Mouse (Mus musculus): ENCODE measurements at regions not wholly inside any gene's neighbourhood (a gene's known extent, or its start where the extent isn't known, plus 50 kb on each side); places are given as distances from the start of the nearest gene placed in this dataset.

DNA sequence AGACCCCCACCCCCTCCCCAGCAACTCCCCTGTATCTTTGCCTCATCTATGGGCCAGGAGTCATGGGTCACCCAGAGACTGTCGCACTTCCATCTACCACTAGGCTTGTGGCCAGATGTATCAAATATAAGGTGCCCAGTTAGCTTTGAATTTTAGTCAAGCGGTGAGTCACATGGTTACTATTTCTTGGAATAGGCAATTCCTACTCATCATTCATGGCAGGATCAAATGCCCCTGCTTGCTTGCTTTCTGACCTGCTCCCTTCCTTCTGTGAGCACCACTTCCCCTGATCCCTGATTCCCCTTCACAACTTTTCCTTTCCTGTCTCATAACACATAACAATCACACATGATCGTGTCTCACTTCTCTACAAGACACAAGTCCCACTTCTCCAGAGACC, 288.2 kb upstream of the Jarid2 start:
- H3K4me1 ChIP-seq = no peaks in the 10 kb centered on the region
- WGBS = 94% methylated on average over 3 of the region's 3 CpGs

DNA sequence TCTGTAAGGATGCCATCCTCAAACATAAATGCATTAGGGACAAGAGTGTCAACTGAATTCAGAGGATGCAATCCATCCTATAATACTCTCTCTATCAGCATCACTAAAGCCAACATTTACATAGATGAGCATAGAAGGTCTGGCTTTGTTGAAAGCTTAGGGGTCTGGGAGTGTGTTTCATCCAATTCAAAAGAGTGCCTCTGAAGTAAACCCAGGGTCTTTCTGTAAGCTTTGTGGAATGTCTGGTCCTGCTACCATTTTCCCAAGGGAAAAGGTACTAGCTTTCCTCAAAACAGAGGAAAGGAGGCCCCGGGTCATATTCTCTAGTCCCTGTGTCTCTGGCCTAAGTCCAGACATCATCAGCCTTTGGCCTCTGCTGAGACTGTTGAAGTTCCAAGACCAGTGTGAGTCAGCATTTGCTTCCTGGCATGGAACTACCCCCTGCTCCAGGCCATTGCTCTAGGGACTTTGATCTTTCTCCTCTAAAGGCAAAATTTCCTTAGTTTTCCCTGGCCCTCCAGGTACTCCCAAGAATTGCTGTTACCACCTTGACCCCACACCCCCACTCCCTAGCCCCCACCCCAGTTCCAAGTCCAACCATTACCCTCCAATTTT, 280.0 kb upstream of the Jarid2 start:
- H3K9me3 ChIP-seq = peaks cover 8% of the 10 kb centered on the region; the same call in 1 of the 2 replicates
- no peaks in the 10 kb centered on the region for H3K27me3 ChIP-seq
- no peak overlapping the region for H3K4me2 ChIP-seq (replicated peaks)
- no peak for ATAC-seq (ENCODE audit: low FRiP score, low read depth)
- 82% methylated on average over 1 of the region's 1 CpGs for WGBS
- no peak overlapping the region for H3K9ac ChIP-seq (replicated peaks)
- H3K36me3 ChIP-seq = no peaks in the 10 kb centered on the region
- no peak overlapping the region for H3K27ac ChIP-seq (replicated peaks)
- no peak overlapping the region for H3K4me3 ChIP-seq
- peaks cover 11% of the 10 kb centered on the region for H3K4me1 ChIP-seq

More for the DNA sequence above, 288.2 kb upstream of the Jarid2 start:
- Histone ChIP-seq H3K9ac (replicated peaks) (no peak overlapping the region), H3K4me2 (replicated peaks) (no peak overlapping the region), H3K4me3 (no peak overlapping the region), H3K27ac (replicated peaks) (no peak overlapping the region), H3K9me3 (no peaks in the 10 kb centered on the region), H3K36me3 (no peaks in the 10 kb centered on the region), H3K27me3 (no peaks in the 10 kb centered on the region)
- ATAC-seq (ENCODE audit: low FRiP score, low read depth) = no peak

GRCm38 (mm10) chr13:44451224-44451623, 278.1 kb upstream of the Jarid2 start:
- no peak overlapping the region for H3K4me2 ChIP-seq (replicated peaks)
- H3K9me3 ChIP-seq = peaks cover 8% of the 10 kb centered on the region; the same call in 1 of the 2 replicates
- no peaks in the 10 kb centered on the region for H3K27me3 ChIP-seq
- no peak for ATAC-seq (ENCODE audit: low FRiP score, low read depth)
- H3K4me3 ChIP-seq = no peak overlapping the region
- H3K27ac ChIP-seq (replicated peaks) = no peak overlapping the region
- H3K9ac ChIP-seq (replicated peaks) = no peak overlapping the region
- peaks cover 12% of the 10 kb centered on the region for H3K4me1 ChIP-seq
- no peaks in the 10 kb centered on the region for H3K36me3 ChIP-seq
- 90% methylated on average over 5 of the region's 5 CpGs for WGBS

DNA sequence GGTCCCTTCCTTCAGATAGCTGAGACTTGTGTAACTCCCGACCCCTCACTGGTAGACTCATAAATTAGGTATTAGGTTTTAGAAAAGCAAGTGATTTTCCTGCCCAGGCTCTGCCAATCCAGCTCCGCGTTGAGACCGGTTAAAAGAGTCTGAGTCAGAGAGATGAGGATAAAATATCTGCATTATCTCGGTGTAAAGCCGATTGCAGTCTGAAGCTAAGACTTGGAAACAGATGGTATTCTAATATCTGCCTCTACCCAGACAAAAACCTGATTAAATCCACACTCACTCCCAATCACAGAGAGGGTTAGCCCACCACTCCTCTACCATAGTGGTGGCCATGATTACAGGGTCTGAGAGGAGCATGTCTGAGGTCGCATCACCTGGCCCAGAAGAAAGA, 276.1 kb upstream of the Jarid2 start:
- Histone ChIP-seq H3K4me1 (peaks cover 12% of the 10 kb centered on the region), H3K4me3 (no peak overlapping the region), H3K27me3 (no peaks in the 10 kb centered on the region), H3K9ac (replicated peaks) (no peak overlapping the region), H3K36me3 (no peaks in the 10 kb centered on the region), H3K9me3 (peaks cover 6% of the 10 kb centered on the region; the same call in 1 of the 2 replicates), H3K27ac (replicated peaks) (no peak overlapping the region), H3K4me2 (replicated peaks) (no peak overlapping the region)
- no peak for ATAC-seq (ENCODE audit: low FRiP score, low read depth)
- WGBS = 68% methylated on average over 7 of the region's 7 CpGs

- Histone ChIP-seq H3K9ac (replicated peaks) (no peak overlapping the region), H3K27ac (replicated peaks) (no peak overlapping the region), H3K4me2 (replicated peaks) (no peak overlapping the region), H3K27me3 (no peaks in the 10 kb centered on the region), H3K9me3 (peaks cover 3% of the 10 kb centered on the region; the same call in 1 of the 2 replicates), H3K36me3 (no peaks in the 10 kb centered on the region), H3K4me3 (no peak overlapping the region), H3K4me1 (peaks cover 16% of the 10 kb centered on the region)
- no peak for ATAC-seq (ENCODE audit: low FRiP score, low read depth)
- WGBS = 49% methylated on average over 9 of the region's 9 CpGs
Measured at GRCm38 (mm10) chr13:44454136-44454535, 275.1 kb upstream of the Jarid2 start.

- H3K4me1 ChIP-seq = peaks cover 16% of the 10 kb centered on the region
- WGBS = 50% methylated on average over 5 of the region's 5 CpGs
- no peak overlapping the region for H3K27ac ChIP-seq (replicated peaks)
- H3K9ac ChIP-seq (replicated peaks) = no peak overlapping the region
- no peak overlapping the region for H3K4me3 ChIP-seq
- H3K36me3 ChIP-seq = no peaks in the 10 kb centered on the region
- no peaks in the 10 kb centered on the region for H3K27me3 ChIP-seq
- no peak for ATAC-seq (ENCODE audit: low FRiP score, low read depth)
- no peak overlapping the region for H3K4me2 ChIP-seq (replicated peaks)
- no peaks in the 10 kb centered on the region; the same call in 1 of the 2 replicates for H3K9me3 ChIP-seq
Measured at GRCm38 (mm10) chr13:44455193-44455592, 274.1 kb upstream of the Jarid2 start.

GRCm38 (mm10) chr13:44458744-44459143, 270.5 kb upstream of the Jarid2 start:
- H3K27ac ChIP-seq (replicated peaks) = no peak overlapping the region
- H3K4me1 ChIP-seq = peaks cover 11% of the 10 kb centered on the region
- 0 out of 2 replicates have a peak, but pooled peaks cover 4% of the 10 kb centered on the region for H3K9me3 ChIP-seq
- 32% methylated on average over 3 of the region's 3 CpGs for WGBS
- peaks cover 3% of the 10 kb centered on the region; the same call in 1 of the 2 replicates for H3K27me3 ChIP-seq
- no peak overlapping the region for H3K4me2 ChIP-seq (replicated peaks)
- no peaks in the 10 kb centered on the region for H3K36me3 ChIP-seq
- no peak overlapping the region for H3K9ac ChIP-seq (replicated peaks)
- H3K4me3 ChIP-seq = no peak overlapping the region
- ATAC-seq (ENCODE audit: low FRiP score, low read depth) = no peak

DNA sequence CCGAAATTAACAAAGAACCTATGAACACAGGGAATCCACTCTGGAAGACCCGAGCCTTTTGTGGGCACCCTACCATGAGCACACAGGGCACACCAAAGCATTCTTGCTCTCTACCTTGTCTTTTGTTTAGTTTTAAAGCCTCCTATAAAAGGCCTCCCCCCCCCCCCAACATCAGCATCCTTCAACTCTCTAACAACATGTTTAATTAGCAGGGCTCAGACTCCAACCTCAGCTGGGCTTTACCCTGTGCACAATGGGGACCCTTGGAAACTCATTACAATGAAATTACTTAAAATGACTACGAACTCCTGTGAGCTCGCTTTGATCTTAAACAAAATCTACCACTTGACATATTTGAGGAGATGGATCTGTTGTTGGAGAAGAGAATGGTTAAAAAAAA, 270.1 kb upstream of the Jarid2 start:
- H3K4me3 ChIP-seq = no peak overlapping the region
- no peaks in the 10 kb centered on the region for H3K36me3 ChIP-seq
- 18% methylated on average over 4 of the region's 4 CpGs for WGBS
- peaks cover 7% of the 10 kb centered on the region for H3K4me1 ChIP-seq
- H3K9me3 ChIP-seq = 0 out of 2 replicates have a peak, but pooled peaks cover 4% of the 10 kb centered on the region
- peaks cover 4% of the 10 kb centered on the region; the same call in 1 of the 2 replicates for H3K27me3 ChIP-seq
- H3K27ac ChIP-seq (replicated peaks) = no peak overlapping the region
- no peak for ATAC-seq (ENCODE audit: low FRiP score, low read depth)
- no peak overlapping the region for H3K4me2 ChIP-seq (replicated peaks)
- H3K9ac ChIP-seq (replicated peaks) = no peak overlapping the region

- Histone ChIP-seq H3K4me2 (replicated peaks) (no peak overlapping the region), H3K4me1 (peaks cover 5% of the 10 kb centered on the region; the same call in 1 of the 2 replicates), H3K27ac (replicated peaks) (no peak overlapping the region), H3K36me3 (no peaks in the 10 kb centered on the region), H3K9me3 (0 out of 2 replicates have a peak, but pooled peaks cover 4% of the 10 kb centered on the region), H3K27me3 (peaks cover 7% of the 10 kb centered on the region; the same call in 1 of the 2 replicates), H3K9ac (replicated peaks) (no peak overlapping the region), H3K4me3 (no peak overlapping the region)
- WGBS = 96% methylated on average over 4 of the region's 4 CpGs
- no peak for ATAC-seq (ENCODE audit: low FRiP score, low read depth)
Measured at GRCm38 (mm10) chr13:44463675-44464074, 265.6 kb upstream of the Jarid2 start.

DNA sequence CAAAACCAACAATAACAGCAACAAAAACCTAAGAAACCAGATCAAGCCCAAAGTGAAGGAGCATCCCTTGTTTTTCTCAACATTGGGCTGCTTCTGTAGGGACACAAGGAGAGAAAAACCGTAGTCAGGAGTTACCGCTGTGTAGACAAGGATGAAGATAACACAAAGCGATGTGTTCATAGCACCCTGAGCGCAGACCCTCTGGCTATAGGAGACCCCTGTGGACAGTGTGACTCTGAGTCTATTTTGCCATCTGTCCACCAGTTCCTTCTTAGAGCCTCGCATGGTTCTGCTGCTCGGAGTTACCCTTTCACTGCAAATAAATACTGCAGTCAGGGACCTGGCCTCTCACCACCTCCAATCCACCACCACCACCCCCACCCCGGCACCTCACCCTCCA, 263.7 kb upstream of the Jarid2 start:
- 80% methylated on average over 7 of the region's 7 CpGs for WGBS

DNA sequence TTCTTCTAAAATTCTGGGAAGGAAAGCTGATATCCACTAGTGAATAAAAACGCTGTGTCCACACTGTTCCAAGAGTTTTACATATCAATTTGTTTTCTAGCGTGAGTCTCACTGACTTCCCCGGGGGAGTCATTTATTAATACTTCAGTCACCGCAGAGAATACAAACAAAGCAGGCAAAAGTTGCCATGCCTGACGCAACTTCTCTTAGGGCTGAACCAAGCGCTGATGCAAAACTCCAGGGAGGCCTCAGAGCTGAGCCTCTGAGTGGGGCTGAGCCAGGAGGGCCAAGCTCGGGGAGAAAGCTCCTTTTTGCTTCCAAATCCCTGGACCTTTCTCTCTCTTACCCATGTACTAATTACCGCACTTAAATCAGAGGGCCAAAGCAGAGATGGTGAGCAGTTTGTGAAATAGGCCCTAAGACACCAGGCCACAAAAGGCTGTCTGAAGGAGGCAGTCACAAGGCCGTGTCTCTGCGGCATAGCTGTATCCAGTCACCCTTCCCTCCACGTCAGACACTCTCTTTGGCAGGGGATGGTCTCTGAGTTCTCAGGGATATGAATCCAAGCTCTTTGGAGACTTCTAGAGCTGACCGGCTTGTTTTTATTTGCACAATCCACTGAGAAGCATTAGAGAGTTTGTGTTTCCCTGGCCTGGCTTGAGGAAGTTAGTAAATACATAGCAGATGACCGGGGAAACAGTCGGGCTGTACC, 260.2 kb upstream of the Jarid2 start:
- peaks cover 9% of the 10 kb centered on the region; the same call in 1 of the 2 replicates for H3K27me3 ChIP-seq
- WGBS = 73% methylated on average over 14 of the region's 14 CpGs
- H3K4me2 ChIP-seq (replicated peaks) = no peak overlapping the region
- ATAC-seq (ENCODE audit: low FRiP score, low read depth) = no peak
- H3K36me3 ChIP-seq = no peaks in the 10 kb centered on the region
- no peaks in the 10 kb centered on the region for H3K9me3 ChIP-seq
- no peak overlapping the region for H3K27ac ChIP-seq (replicated peaks)
- no peak overlapping the region for H3K4me3 ChIP-seq
- peaks cover 18% of the 10 kb centered on the region for H3K4me1 ChIP-seq
- no peak overlapping the region for H3K9ac ChIP-seq (replicated peaks)

More for the DNA sequence above, 263.7 kb upstream of the Jarid2 start:
- no peak overlapping the region for H3K27ac ChIP-seq (replicated peaks)
- no peak overlapping the region for H3K9ac ChIP-seq (replicated peaks)
- no peaks in the 10 kb centered on the region for H3K36me3 ChIP-seq
- no peak overlapping the region for H3K4me2 ChIP-seq (replicated peaks)
- no peak for ATAC-seq (ENCODE audit: low FRiP score, low read depth)
- H3K4me1 ChIP-seq = no peaks in the 10 kb centered on the region
- H3K27me3 ChIP-seq = peaks cover 7% of the 10 kb centered on the region; the same call in 1 of the 2 replicates
- no peak overlapping the region for H3K4me3 ChIP-seq
- H3K9me3 ChIP-seq = 0 out of 2 replicates have a peak, but pooled peaks cover 4% of the 10 kb centered on the region

GRCm38 (mm10) chr13:44469675-44470074, 259.6 kb upstream of the Jarid2 start:
- peaks cover 9% of the 10 kb centered on the region; the same call in 1 of the 2 replicates for H3K27me3 ChIP-seq

More at GRCm38 (mm10) chr13:44469675-44470074, 259.6 kb upstream of the Jarid2 start:
- ATAC-seq (ENCODE audit: low FRiP score, low read depth) = no peak
- Histone ChIP-seq H3K4me1 (peaks cover 18% of the 10 kb centered on the region), H3K4me2 (replicated peaks) (no peak overlapping the region), H3K27ac (replicated peaks) (no peak overlapping the region), H3K9ac (replicated peaks) (no peak overlapping the region), H3K36me3 (no peaks in the 10 kb centered on the region), H3K9me3 (no peaks in the 10 kb centered on the region), H3K4me3 (no peak overlapping the region)
- WGBS = 91% methylated on average over 6 of the region's 6 CpGs

Data from midbrain, embryonic 12.5 days (tissue).